Mouse (Mus musculus): ENCODE data around the gene Amigo1. TPM values are rescaled to one million over a fixed set of nuclear protein-coding genes. Genes with fewer than 3 reads are reported as not detected.

Gene Amigo1
- 0.56 TPM for polyA plus RNA-seq (2017; shearing (Covaris generic))

GRCm38 (mm10) chr3:108186098-108187047 lies at the start of gene Amigo1:
Amigo1 (plus strand) TSS chr3:108186335.

GRCm38 (mm10) chr3:108145534-108146445 lies 40.3 kb upstream of the Amigo1 start, which contains the start of gene Gnai3:
Gnai3 (minus strand) TSS chr3:108146146.

GRCm38 (mm10) chr3:108154656-108155055 lies 31.5 kb upstream of the Amigo1 start, which contains the start of gene Gpr61:
Gpr61 (minus strand) TSS chr3:108154882.

GRCm38 (mm10) chr3:108200329-108201323 lies 14.5 kb downstream of the Amigo1 start, which contains the start of gene Cyb561d1:
Cyb561d1 (minus strand) TSS chr3:108201212.

GRCm38 (mm10) chr3:108210771-108211139 lies 24.6 kb downstream of the Amigo1 start, which contains the start of gene Atxn7l2:
Atxn7l2 (minus strand) TSS chr3:108210934.

GRCm38 (mm10) chr3:108226558-108227350 lies 40.6 kb downstream of the Amigo1 start, which contains the start of gene Sypl2:
Sypl2 (minus strand) TSS chr3:108226648.

Other genes with a start within 250 kb of the Amigo1 start
- gene Gstm6, start 242.6 kb upstream of the Amigo1 start, polyA plus RNA-seq (2017; shearing (Covaris generic)) = not detected
- gene Gstm3, start 217.1 kb upstream of the Amigo1 start, polyA plus RNA-seq (2017; shearing (Covaris generic)) = not detected
- not detected for gene Gstm2, start 199.9 kb upstream of the Amigo1 start, polyA plus RNA-seq (2017; shearing (Covaris generic))
- gene Gstm1, start 168.4 kb upstream of the Amigo1 start, polyA plus RNA-seq (2017; shearing (Covaris generic)) = 2.6 TPM
- gene Gstm4, start 141.4 kb upstream of the Amigo1 start, polyA plus RNA-seq (2017; shearing (Covaris generic)) = 10.1 TPM
- gene Ampd2, start 99.7 kb upstream of the Amigo1 start, polyA plus RNA-seq (2017; shearing (Covaris generic)) = 58.2 TPM
- not detected for gene Gnat2, start 93.5 kb upstream of the Amigo1 start, polyA plus RNA-seq (2017; shearing (Covaris generic))
- 204 TPM for gene Gnai3, start 40.2 kb upstream of the Amigo1 start, polyA plus RNA-seq (2017; shearing (Covaris generic))
- not detected for gene Gpr61, start 31.5 kb upstream of the Amigo1 start, polyA plus RNA-seq (2017; shearing (Covaris generic))
- 25.3 TPM for gene Cyb561d1, start 14.9 kb downstream of the Amigo1 start, polyA plus RNA-seq (2017; shearing (Covaris generic))
- 7.8 TPM for gene Atxn7l2, start 24.6 kb downstream of the Amigo1 start, polyA plus RNA-seq (2017; shearing (Covaris generic))
- gene Sypl2, start 40.3 kb downstream of the Amigo1 start, polyA plus RNA-seq (2017; shearing (Covaris generic)) = not detected
- gene Psma5, start 70.6 kb downstream of the Amigo1 start, polyA plus RNA-seq (2017; shearing (Covaris generic)) = 157 TPM
- 0.10 TPM for gene Sort1, start 97.7 kb downstream of the Amigo1 start, polyA plus RNA-seq (2017; shearing (Covaris generic))
- not detected for gene Mybphl, start 178.6 kb downstream of the Amigo1 start, polyA plus RNA-seq (2017; shearing (Covaris generic))
- 2.9 TPM for gene Psrc1, start 197.5 kb downstream of the Amigo1 start, polyA plus RNA-seq (2017; shearing (Covaris generic))
- gene Celsr2, start 229.2 kb downstream of the Amigo1 start, polyA plus RNA-seq (2017; shearing (Covaris generic)) = 0.40 TPM

All from activated CD4-positive, CD25-positive, alpha-beta regulatory T cell, adult 9 weeks (primary cell).